Mouse (Mus musculus) cerebellum, postnatal 10 days (tissue): ENCODE results near the gene Itpr2.
A peak's percentile ranks its signal among the peaks of the same experiment; 100 is the strongest.

Experiments
- DNase-seq, 2 experiments: peaks; one replicate each; pipeline ENCODE4 v3.0.0; 2021; ENCODE audit warnings: mixed read lengths in 2 of 2

Itpr2 gene

DNA sequence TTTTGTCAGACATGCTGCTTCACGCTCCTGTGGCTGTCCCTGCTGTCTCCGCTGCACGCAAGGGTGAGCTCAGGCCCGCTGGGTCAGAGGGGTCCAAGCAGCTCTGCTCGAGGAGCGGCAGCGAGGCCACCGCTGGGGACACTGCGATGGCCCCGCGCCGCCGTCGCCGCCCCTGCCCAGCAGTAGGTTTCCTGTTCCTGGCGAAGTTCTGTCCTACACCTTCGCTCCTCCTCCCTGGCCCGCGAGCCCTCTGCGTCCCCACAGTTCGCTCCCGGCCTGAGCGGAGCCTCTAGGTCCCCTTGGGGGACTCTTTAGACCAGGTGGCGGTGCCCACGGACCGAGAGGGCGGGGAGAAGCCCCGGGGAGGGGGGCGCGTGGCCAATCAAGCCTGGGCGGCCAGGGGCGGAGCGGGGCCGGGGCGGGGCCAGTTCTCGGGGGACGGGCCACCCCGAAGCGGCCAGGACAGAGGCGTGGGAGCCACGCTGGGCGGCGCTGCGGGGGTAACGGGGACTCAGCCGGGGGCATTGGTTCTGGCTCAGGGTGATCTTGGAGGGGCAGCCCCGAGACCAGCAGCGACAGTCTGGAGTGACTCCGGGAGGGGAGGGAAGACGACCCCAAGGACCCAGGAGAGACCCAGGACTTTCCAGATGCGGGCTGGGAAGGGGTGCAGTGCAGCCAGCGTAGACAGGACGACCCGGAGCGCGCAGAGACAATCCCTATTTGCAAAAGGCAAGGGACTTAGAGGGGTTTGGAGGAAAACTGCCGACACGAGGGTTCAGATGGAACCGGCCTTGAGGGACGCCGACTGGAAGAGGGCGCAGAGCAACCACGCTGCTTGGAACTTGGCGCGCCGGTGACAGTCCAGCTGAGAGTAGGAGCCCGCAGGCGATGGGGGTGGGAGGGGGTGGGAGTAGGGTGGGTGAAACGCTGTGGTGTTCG, at the start of gene Itpr2:
Gene Itpr2, minus strand, starts transcription at position 358 of the 939 bp plus-strand sequence.
- DNase-seq, result peak; percentile 72 to 86

DNA sequence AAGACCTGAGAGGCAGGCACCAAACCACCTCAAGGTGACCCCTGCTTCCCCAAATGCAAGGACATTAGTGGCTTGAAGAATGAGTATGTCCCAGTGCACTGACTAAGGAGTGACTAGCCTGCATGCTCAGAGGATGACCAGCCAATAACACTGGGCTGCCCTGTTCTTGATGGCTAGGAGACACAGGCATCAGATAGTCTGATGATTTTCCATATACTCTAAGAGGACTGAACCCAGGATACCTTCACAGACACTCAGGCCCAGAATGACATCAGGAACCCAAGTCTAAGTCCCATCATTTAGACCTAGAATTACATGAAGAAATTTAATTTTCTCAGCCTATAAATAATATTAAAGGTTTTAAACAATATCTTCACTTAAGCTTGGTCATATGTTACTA, 49.3 kb upstream of the Itpr2 start:
- DNase-seq, result no peak

DNA sequence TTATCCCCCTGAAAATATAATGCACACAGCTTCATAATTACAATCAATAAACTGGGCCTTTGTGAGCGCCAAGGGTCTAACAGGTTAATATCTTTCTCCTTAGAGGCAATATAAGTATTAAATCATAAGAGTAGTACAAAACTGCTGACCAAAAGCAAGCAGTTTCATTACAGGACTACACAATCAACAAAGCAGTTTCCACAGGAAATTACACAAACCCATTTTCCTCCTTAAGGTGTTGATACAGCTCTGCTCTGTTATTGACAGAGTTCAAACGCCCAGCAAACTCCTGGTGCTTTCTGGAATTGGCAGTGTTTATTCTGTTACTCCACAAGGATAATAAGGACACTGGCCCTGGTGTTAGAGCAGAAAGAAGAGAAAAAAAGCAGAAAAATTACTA, 48.4 kb upstream of the Itpr2 start:
- DNase-seq, result no peak

DNA sequence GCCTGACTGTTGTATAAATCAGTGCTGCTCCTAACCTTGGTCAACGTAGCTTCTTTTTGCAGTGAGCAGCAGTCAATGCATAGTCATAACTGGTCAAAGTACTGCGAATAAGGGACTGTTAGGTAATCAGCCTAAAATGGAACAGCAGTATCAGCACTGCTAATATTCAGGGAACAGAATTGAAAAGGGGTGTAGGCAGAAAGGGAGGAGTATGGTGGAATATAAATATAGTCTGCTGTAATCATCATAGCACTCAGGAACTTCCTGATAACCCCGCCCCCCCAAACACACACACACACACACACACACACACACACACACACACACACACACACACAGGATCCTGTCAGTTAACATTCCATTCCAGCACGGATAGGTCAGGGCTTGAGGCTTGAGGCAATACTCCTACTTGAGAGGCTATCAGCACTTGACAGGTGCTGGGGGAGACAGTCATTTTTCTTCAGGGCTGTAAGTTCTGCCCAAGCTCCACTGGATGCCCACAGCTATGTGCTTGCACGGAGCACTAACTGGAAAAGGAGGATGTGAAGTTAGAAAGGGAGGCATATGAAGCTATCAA, 43.4 kb upstream of the Itpr2 start:
- DNase-seq, result no peak

DNA sequence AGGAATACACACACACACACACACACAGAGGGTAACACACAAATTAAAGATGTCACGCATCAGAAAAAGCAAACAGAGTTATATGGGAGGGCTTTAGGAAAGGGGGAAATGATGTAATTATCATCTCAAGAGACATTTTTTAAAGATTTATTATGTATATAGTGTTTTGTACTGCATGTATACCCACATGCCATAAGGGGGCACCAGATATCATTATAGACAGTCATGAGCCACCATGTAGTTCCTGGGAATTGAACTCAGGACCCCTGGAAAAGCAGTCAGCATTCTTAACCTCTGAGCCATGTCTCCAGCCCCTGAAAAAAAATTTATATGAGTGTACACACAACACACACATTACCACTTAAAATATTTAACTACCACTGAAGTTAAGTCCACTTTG, 42.6 kb upstream of the Itpr2 start:
- no peak for DNase-seq

DNA sequence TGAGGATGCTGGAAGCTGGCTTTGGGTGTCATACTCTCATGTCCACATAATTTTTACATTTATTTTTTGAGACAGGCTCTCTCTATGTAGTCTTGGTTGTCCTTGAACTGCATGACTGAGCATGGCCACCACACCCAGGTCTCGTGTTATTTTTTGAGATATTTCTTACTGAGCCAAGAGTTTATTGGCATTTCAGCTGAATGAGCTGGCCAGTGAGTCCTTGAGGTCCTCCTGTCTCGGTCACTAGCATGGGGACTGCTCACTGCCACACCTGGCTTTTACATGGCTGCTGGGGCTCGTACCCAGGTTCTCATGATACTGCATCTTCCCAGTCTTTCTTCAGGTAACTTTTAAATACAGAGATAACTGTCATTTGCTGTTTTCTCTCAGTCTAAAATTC, 38.4 kb upstream of the Itpr2 start:
- DNase-seq, result no peak

DNA sequence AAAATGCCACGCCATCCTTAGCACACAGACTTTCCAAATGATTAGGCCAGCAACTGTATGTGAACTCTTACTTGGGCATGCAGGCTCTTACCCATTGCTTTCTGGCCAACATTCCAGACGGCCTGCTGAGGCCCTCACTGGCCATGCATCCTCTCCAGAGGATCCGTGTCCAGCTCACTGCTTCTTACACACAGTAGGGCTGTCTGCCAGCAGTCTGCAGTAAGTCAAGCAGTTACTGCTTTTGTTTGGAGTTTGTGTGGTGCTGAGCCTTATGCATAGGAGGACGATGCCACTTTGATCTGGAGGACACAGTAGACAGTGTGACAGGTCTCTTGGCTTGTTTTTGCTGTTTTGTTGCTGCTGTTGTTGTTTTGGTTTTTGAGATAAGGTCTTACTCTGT, 36.6 kb upstream of the Itpr2 start:
- peak; percentile 14 to 33 for DNase-seq

DNA sequence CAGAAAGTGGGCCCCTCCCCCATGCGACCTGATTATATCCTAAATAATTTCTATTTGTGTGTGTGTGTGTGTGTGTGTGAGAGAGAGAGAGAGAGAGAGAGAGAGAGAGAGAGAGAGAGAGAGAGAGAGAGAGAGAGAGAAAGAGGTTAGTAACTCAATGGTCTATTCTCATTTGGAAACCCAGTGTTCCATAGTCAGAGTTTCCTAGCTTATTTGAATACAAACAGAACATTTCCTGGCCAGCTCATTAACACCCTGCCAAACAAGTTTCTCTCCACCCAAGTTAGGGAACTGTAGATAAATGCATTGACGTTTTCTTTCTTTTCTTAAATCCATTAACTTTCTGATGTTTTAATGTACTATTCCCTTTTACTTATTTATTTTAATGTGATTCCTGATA, 36.0 kb upstream of the Itpr2 start:
- no peak for DNase-seq

DNA sequence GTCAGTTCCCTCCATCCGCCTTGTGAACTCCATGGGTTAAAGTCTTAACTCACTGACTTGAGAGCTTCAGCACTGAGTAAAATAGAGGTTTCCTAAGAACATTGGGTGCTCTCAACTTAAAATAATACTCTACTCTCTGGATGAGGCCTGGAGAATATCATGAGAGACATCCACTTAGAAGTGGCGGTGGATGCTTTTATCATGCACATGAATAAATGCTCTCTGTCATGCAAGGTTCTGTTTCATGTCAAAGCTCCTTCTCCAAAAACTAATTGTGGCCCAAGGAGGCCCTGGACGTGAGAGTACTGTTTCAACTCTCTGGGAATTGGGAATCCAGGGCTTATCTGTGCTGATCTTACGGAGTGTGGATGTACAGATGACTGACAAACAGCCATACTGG, 35.1 kb upstream of the Itpr2 start:
- DNase-seq, result no peak

DNA sequence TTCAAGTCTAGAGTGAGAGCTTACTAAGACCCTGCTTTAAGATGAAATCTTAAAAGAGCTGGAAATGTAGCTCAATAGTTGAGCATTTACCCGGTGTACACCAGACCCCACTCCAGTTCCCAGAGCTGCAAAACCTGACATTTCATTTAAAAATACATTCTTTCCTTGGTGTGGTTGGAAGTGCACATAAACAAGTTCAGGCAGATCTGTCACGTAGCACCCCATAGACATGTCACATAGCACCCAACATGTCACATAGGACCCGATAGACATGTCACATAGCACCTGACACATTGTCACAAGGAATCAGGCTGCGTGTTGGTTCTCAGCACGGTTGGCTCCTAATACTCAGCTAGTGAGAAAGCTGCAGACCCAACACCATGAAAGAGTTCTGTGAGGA, 33.5 kb upstream of the Itpr2 start:
- DNase-seq, result no peak

DNA sequence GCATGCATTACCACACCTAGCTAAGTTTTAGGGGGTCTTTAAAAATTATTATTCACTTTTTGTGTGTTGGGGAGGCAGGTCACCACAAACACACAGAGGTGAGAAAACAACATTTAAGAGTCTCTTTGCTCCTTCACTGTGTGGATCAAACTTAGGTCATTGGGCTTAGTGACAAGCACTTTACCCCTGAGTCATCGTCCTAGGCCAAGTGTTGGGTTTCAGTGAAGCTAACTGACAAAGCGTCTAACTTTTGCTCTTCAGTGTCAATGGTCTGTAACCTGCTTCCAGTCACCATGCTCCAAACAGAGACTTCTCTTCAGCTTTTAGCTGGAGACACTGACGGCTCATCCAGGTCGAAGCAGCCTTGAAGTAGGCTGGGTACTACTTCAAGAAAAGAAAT, 31.1 kb upstream of the Itpr2 start:
- DNase-seq, result no peak

DNA sequence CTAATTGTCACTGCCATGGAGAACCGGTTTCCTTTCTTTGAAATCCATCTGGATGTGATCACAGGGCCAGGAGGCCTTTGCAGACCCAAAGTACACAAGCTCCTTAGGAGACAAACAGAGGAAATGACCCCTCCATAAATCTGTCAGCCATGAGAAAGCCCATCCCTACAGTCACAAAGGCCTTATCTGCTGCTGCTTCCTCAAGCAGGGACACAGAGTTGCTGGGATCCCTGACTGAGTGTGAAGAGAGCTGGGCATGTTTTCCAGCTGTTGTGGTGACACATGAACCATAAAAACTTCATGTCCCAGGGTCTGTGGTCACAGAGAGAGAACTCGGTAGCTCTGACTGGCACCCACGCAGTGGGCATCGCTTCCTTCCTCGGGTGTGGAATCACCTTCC, 28.7 kb upstream of the Itpr2 start:
- DNase-seq, result no peak

DNA sequence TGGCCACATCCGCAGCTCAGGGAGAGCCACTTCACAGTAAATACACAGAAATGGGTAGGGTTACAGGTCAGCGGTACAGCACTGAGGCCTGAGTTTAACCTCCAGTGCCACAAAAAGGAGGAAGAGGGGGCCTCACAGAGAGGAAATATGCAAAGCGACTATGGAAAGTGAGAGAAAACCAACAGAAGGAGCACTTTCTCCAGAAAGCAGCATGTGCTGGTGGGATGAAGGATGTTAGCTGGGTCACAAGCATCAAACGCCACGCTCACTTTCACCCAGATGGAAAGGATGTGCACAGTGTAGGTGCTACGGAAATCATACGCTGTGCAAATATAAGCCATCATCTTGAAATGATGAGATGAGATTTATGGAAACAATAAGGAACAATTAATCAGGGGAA, 28.3 kb upstream of the Itpr2 start:
- no peak for DNase-seq

DNA sequence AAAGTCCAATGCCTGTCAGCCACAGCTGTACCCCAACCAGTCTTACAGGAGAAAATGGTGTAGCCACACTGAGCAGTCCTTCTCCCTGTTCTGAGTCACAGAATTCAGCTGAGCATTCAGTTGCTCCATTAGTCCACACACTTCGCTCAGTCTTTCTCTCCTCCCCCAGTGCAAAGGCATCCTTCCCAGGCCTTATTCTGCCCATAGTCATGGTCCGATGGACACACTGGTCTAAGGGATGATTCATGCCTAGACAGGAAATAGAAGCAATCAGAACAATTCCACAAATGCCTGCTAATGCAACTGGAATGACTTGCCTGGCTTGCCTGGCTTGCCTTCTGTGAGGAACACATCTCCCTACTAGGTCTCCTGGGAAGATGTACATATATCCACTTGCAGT, 25.5 kb upstream of the Itpr2 start:
- no peak for DNase-seq

DNA sequence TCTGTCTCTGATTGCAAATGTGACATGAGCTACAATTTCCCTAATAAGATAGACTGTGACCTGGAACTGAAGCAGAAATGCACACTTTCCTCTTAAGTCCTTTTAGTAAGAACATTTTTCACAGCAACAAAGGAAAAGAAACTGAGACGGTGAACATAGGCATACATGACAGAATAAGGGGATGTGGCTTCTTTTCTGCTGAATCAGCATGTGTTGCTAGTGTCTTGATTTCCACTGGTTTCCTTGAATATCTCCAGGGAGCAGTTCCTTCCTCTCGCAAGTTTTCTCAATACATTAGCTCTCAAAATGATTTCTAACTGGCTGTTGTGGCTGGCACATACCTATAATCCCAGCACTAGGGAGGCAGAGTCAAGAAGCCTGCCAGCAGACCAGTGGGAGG, 23.5 kb upstream of the Itpr2 start:
- DNase-seq, result no peak

DNA sequence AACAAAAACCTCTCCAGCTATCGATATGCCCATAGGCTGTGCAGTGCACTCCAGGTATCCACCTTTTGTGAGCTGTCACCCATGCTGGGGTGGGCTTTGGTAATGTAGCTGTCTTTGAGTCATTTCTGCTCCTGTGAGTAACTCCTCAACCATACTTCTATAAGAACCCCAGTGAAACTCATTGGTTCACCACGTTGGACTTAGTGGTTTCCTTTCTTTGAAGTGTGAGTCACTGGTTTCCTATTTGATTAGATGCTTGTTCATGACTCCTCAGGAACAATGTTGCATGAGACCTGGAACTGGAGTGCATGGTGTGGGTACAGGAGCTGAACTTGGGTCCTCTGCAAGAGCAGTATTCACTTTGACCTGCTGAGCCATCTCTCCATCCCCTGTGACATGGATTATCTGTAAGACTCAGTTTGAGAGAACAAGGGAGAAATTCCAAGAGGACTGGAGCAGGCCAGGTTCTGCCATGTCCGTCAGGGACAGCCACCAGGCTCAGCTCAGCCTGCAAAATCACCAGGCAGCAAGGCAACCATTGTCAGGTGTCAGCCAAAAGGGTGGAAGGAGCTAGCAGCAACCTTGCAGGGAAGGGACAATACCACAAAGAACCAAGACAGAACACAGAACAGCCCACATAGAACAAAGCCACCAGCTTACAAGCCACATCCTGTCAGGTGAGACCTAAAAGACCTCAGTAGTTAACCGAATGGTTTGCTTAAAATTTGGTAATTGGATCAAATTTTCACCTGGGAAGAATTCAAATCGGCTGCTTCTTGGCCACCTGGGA, 19.6 kb upstream of the Itpr2 start:
- DNase-seq, result no peak

DNA sequence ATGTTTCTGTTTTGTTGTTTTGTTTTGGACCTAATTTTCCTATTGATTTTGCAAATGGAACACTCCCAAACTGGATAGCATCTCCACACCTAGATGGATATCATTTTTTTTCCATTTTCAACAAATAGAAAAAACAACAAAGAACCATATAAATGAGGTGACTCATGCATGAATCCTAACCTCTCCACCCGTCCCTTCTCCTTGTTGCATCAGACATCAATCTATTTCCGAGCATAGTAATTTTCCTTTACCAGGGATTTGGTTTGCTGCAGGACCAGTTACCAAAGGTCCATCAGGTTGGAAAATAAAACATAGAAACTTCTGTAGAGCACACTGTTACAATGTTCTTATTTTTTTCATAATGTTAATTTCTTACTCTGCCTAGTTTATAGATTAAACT, 17.0 kb upstream of the Itpr2 start:
- DNase-seq, result no peak

DNA sequence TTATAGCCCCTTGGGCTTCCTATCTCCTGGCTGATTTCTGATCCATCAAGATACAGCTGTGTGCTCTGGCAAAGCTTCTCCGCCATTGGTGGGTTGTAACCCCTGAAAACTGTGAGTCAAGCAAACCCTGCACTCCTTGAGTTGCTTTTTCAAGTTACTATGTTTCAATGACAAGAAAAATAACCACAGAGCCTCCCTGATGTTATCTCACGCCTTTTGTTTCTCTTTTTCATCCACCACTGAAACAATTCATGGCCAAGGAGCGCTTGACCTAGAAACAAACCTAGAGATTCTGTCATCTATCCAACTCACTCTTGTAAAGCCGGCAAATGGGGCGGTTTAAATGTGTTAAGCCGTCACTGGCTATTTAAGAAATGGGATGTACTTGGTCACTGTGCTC, 13.9 kb upstream of the Itpr2 start:
- DNase-seq, result no peak

DNA sequence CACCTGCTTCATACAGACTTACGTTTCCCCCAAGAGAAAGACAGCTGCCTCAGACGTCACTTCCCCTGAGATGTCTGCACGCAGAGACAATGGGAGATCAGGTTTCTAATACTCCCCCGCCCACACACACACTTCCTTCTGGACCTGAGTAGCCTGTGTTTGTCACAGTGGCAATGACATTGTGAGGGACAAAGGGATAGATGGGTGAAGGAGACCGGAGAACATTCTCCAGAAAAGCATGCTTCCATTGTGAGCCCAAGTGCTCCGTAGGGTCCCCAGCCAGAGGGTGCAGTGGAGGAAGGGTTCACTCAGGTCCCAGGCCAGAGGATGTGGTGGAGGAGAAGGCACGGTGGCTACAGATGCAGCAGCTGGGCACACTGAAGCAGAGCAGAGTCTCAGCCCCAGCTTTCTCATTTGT, 12.5 kb upstream of the Itpr2 start:
- no peak for DNase-seq

DNA sequence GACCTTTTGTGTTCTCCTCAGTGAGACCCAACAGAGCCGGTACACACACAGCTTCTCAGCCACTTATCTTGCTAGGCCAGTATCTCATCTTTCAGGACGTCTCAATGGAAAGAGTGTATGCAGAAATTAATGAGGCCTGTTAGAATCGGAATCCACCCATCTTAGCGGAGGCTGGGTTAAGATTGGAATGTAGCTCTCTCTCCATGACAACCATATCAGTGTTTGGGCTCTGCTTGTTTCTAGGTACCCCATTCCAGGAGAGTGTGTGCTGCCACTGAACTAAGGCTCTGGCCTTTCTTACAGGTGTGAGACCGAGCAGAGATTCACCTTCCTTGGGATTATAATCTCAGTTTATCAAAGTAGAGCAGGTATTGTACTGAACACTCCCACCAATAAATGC, 11.9 kb upstream of the Itpr2 start:
- DNase-seq, result no peak

DNA sequence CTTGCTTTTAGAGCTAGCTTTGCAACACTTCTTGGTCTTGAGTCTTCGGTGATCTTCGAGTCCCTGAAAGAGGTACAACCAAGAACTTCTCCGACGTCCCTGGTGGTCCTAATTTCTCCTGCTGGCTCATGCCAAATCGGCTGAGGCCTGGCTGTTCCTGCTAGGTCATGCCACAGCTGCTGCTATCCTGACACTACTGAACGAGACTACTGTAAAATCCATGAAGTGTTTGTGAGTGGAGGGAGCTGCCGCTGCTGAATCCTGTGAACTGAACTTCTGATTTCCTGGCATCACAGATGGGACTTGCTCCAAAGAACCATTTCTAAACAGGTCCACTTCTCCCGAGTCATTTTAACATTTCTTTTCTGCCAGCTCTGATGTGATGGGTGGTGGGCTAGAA, 11.4 kb upstream of the Itpr2 start:
- no peak for DNase-seq

DNA sequence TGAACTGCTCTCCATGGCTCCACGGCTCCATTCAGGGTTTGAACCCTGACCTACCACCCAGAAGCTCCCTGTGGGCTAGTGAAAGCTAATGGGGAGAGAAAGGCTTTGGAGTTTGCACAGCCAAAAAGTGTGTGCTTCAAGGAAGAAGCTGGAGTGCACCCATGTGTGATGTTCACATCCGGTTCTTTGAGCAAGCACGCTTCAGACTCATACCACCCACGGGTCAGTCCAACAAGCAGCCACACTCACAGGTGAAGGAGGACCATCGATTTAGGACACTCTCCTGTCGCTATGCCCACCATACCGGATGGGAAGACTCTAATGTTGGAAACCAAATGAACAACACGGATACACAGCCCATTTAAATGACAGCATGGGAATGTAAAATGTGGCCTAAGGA, 9.5 kb upstream of the Itpr2 start:
- DNase-seq, result no peak

DNA sequence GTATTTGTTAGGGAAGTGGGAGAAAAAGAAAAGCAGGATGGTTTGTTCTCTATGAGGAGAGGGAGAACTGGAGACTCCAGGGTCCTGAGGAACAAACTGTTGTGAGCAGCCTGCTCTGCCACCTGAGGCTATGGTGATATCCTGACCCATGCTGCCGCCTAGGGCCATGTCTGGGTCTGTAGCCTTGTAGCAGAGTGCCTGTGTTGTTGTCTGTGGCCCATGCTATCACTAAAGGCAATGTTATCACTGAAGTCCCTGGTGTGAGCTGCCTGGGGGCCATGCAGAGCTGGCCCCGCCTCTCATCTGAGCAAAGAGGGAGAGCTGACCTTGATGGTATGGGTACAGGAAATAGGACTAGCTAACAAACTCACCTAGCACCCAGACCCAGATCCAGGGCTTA, 7.9 kb upstream of the Itpr2 start:
- no peak for DNase-seq

DNA sequence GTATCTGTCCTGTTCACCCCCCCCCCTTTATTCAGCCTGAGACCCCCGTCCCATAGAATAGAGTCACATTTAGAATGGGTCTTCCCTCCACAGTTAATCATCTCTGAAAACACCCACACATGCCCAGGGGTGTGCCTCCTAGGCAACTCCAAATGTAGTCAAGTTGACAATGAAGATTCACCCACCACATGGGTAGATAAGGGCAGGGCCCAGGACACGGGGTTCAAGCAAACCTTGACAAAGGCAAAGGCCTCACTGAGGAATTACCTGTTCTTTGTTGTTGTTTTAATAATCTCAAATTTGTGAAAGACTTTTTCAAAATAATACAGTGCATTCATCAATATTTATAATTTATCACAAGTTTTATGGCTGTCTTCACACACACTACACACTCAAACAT, 2.4 kb upstream of the Itpr2 start:
- no peak for DNase-seq
